Mouse (Mus musculus): Measurements from ENCODE around the gene Gm42674. TPM values are rescaled to one million over a fixed set of nuclear protein-coding genes. Genes with fewer than 3 reads are reported as not detected.

The Gm42674 gene
- total and polyA plus RNA-seq, 3 experiments = not detected

DNA sequence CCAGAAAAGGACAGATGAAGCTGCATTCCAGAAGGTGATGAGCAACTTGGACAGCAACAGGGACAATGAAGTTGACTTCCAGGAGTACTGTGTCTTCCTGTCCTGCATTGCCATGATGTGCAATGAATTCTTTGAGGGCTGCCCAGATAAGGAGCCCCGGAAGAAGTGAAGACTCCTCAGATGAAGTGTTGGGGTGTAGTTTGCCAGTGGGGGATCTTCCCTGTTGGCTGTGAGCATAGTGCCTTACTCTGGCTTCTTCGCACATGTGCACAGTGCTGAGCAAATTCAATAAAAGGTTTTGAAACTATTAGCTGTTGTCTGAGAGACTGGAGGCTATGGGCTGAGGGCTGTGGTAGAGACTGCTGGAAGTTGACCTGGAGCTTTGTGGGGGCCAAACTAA lies 4.0 kb downstream of the Gm42674 start:
- no peaks in the 10 kb centered on the region for H3K79me2 ChIP-seq (replicated peaks; ENCODE audit: control insufficient read depth, insufficient read depth, low read length)
- no peaks in the 10 kb centered on the region for H3K27me3 ChIP-seq (ENCODE audit: control insufficient read depth, insufficient read depth, low read length)
- H3K9ac ChIP-seq (ENCODE audit: low read depth, low read length) = no peak overlapping the region
- intact Hi-C loops (cut with DNase I) = no loop called here
- no peak overlapping the region for H3K4me3 ChIP-seq
- no peak for DNase-seq
- peaks cover 12% of the 10 kb centered on the region for H3K4me1 ChIP-seq (ENCODE audit: control insufficient read depth, insufficient read depth, low read length)
- WGBS = 74% methylated on average over 2 of the region's 2 CpGs
- TF ChIP-seq POLR2A (IDR thresholded peaks at IDR 0.05; ENCODE audit: insufficient read depth, low read depth, low read length) = no peak
- TF ChIP-seq CTCF (IDR thresholded peaks at IDR 0.05) = no peak
- TF ChIP-seq EP300 (IDR thresholded peaks at IDR 0.05; ENCODE audit: insufficient read depth, low read depth, low read length) = no peak
- no peaks in the 10 kb centered on the region for H3K36me3 ChIP-seq (ENCODE audit: control insufficient read depth, insufficient read depth, low read length)
- H3K27ac ChIP-seq = no peak overlapping the region; the same call in 1 of the 2 replicates

DNA sequence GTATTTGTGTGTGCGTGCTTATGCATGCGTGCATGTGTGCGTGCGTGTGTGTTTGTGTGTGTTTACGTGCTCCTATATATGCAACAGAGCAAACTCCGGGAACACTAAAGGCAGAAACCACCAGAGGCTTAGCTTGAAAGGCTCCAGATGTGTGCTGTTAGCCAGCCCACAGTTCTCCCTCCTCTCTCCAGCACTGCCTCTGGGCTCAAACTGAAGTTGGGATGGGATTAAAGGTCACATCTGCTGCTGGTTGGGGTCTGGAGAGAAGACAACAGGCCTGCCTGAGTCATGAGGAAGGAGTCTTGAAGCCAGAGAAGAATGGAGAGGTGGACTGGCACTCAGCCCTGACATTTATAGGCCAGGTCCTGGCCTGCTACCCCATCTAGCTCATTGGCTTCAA lies 4.5 kb downstream of the Gm42674 start:
- H3K4me3 ChIP-seq = no peak overlapping the region
- DNase-seq = peak in 1 of 2 experiments; percentile 56
- no peak overlapping the region; the same call in 1 of the 2 replicates for H3K27ac ChIP-seq
- no peaks in the 10 kb centered on the region for H3K27me3 ChIP-seq (ENCODE audit: control insufficient read depth, insufficient read depth, low read length)
- no peak for TF ChIP-seq POLR2A (IDR thresholded peaks at IDR 0.05; ENCODE audit: insufficient read depth, low read depth, low read length)
- TF ChIP-seq CTCF (IDR thresholded peaks at IDR 0.05) = no peak
- H3K79me2 ChIP-seq (replicated peaks; ENCODE audit: control insufficient read depth, insufficient read depth, low read length) = no peaks in the 10 kb centered on the region
- H3K9ac ChIP-seq (ENCODE audit: low read depth, low read length) = no peak overlapping the region
- H3K36me3 ChIP-seq (ENCODE audit: control insufficient read depth, insufficient read depth, low read length) = no peaks in the 10 kb centered on the region
- WGBS = 91% methylated on average over 6 of the region's 6 CpGs
- intact Hi-C loops (cut with DNase I) = no loop called here
- peaks cover 11% of the 10 kb centered on the region for H3K4me1 ChIP-seq (ENCODE audit: control insufficient read depth, insufficient read depth, low read length)

DNA sequence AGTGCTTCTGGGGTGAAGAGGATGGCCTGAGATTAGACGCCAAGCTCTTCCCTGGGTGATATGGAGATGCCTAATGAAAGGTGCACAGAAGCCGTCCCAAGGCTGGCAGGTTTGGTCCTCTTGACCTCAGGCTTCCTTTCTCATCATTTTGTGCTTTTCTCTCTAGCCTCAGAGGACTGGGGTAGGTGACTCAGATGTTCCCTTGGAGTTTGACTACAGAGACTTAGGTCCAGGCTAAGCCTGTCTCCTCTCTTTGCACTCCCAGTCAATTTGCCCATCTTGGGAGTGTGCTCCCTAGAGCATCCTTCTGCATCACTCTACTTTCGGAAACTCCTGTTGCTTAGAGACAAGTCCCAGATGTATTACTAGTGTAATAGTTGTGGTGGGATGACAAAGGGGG lies 5.7 kb downstream of the Gm42674 start:
- Histone ChIP-seq H3K9ac (ENCODE audit: low read depth, low read length) (no peak overlapping the region), H3K36me3 (ENCODE audit: control insufficient read depth, insufficient read depth, low read length) (no peaks in the 10 kb centered on the region), H3K4me3 (no peak overlapping the region), H3K79me2 (replicated peaks; ENCODE audit: control insufficient read depth, insufficient read depth, low read length) (no peaks in the 10 kb centered on the region), H3K27me3 (ENCODE audit: control insufficient read depth, insufficient read depth, low read length) (no peaks in the 10 kb centered on the region), H3K4me1 (ENCODE audit: control insufficient read depth, insufficient read depth, low read length) (peaks cover 11% of the 10 kb centered on the region), H3K27ac (no peak overlapping the region)
- no peak for TF ChIP-seq EP300 (IDR thresholded peaks at IDR 0.05; ENCODE audit: insufficient read depth, low read depth, low read length)
- TF ChIP-seq POLR2A (IDR thresholded peaks at IDR 0.05; ENCODE audit: insufficient read depth, low read depth, low read length) = no peak
- TF ChIP-seq CTCF (IDR thresholded peaks at IDR 0.05) = 0 out of 2 replicates have a peak, but pooled peaks have one; percentile 2
- WGBS = 85% methylated on average over 3 of the region's 3 CpGs
- intact Hi-C loops (cut with DNase I) = no loop called here
- DNase-seq = no peak

DNA sequence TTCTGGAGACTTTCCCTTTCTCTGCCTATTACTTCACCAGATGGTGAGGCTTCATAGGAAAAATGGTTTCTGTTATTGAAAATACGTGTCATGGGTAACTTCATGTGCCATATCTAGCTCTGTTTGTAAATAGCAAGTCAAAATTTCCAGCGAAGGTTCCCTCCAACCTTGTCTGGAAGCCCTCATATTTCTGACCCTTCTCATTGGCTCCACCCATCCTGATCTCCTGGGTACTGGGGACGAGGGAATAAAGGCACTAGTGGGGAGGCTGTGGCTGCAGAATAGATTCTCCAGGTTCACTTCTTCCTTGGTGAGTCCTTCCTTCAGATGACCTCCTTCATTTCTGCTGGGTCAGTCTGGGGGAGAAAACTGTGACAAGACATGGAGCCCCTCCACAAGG lies 6.5 kb downstream of the Gm42674 start, which contains the start of gene S100a5:
Gene S100a5 (plus strand): TSS at position 301 of the 400 bp plus-strand sequence.
- TF ChIP-seq EP300 (IDR thresholded peaks at IDR 0.05; ENCODE audit: insufficient read depth, low read depth, low read length) = no peak
- no peak for TF ChIP-seq CTCF (IDR thresholded peaks at IDR 0.05)
- TF ChIP-seq POLR2A (IDR thresholded peaks at IDR 0.05; ENCODE audit: insufficient read depth, low read depth, low read length) = no peak
- H3K4me1 ChIP-seq (ENCODE audit: control insufficient read depth, insufficient read depth, low read length) = peaks cover 13% of the 10 kb centered on the region
- H3K4me3 ChIP-seq = no peak within 1 kb of the TSS
- 62% methylated on average over 3 of the region's 3 CpGs for WGBS
- H3K27ac ChIP-seq = no peak within 1 kb of the TSS
- H3K36me3 ChIP-seq (ENCODE audit: control insufficient read depth, insufficient read depth, low read length) = no peaks in the 10 kb centered on the region
- H3K79me2 ChIP-seq (replicated peaks; ENCODE audit: control insufficient read depth, insufficient read depth, low read length) = no peaks in the 10 kb centered on the region
- no peaks in the 10 kb centered on the region for H3K27me3 ChIP-seq (ENCODE audit: control insufficient read depth, insufficient read depth, low read length)
- no peak for DNase-seq
- intact Hi-C loops (cut with DNase I) = no loop called here
- no peak within 1 kb of the TSS for H3K9ac ChIP-seq (ENCODE audit: low read depth, low read length)

DNA sequence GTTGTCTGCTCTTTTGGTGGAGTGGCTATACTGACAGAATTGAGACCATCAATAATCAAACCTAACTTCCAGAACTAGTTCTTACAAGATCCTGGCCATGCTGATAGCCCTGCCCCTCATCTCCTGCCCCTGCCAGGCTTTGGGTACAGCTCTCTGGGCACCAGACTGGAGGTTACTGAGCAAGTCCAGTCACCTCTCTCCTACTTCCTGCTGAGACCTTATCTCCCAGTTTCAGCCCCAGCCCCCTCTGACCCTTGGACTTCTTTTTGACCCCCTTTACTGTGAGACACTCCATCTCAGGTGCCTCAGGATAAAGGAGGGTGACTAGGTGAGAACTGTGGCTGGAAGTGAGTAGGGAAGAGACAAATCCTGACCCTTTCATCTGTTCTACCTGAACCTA lies 7.4 kb downstream of the Gm42674 start:
- no peak for TF ChIP-seq POLR2A (IDR thresholded peaks at IDR 0.05; ENCODE audit: insufficient read depth, low read depth, low read length)
- TF ChIP-seq EP300 (IDR thresholded peaks at IDR 0.05; ENCODE audit: insufficient read depth, low read depth, low read length) = no peak
- no peak for TF ChIP-seq CTCF (IDR thresholded peaks at IDR 0.05)
- no peak overlapping the region for H3K27ac ChIP-seq
- no peak overlapping the region for H3K4me3 ChIP-seq
- H3K4me1 ChIP-seq (ENCODE audit: control insufficient read depth, insufficient read depth, low read length) = peaks cover 9% of the 10 kb centered on the region
- no peaks in the 10 kb centered on the region for H3K36me3 ChIP-seq (ENCODE audit: control insufficient read depth, insufficient read depth, low read length)
- no peaks in the 10 kb centered on the region for H3K27me3 ChIP-seq (ENCODE audit: control insufficient read depth, insufficient read depth, low read length)
- DNase-seq = no peak
- intact Hi-C loops (cut with DNase I) = no loop called here
- no peak overlapping the region for H3K9ac ChIP-seq (ENCODE audit: low read depth, low read length)
- H3K79me2 ChIP-seq (replicated peaks; ENCODE audit: control insufficient read depth, insufficient read depth, low read length) = no peaks in the 10 kb centered on the region

DNA sequence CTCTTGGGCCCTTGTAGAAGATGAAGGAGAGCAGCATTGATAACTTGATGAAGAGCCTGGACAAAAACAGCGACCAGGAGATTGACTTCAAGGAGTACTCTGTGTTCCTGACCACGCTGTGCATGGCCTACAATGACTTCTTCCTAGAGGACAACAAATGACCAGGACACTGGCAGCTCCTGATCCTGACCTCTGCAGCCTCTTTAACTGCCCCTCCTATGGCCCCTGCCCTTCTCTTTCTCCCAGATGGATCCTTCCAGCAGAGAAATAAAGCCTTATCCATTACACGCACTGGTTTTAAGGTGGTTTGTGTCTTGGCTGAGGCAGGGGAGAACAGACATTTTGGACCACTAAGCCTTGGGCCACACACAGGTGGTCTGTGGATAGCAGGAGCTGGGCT lies 9.8 kb downstream of the Gm42674 start:
- TF ChIP-seq POLR2A (IDR thresholded peaks at IDR 0.05; ENCODE audit: insufficient read depth, low read depth, low read length) (no peak), CTCF (IDR thresholded peaks at IDR 0.05) (no peak), EP300 (IDR thresholded peaks at IDR 0.05; ENCODE audit: insufficient read depth, low read depth, low read length) (no peak)
- peaks cover 3% of the 10 kb centered on the region; the same call in 1 of the 2 replicates for H3K4me1 ChIP-seq (ENCODE audit: control insufficient read depth, insufficient read depth, low read length)
- no peaks in the 10 kb centered on the region for H3K36me3 ChIP-seq (ENCODE audit: control insufficient read depth, insufficient read depth, low read length)
- DNase-seq = no peak
- H3K4me3 ChIP-seq = no peak overlapping the region
- WGBS = 93% methylated on average over 3 of the region's 3 CpGs
- intact Hi-C loops (cut with DNase I) = loop anchor here (10.0 kb wide), 1 partner anchor 197 kb away; no protein-coding TSS in a partner anchor
- no peaks in the 10 kb centered on the region for H3K79me2 ChIP-seq (replicated peaks; ENCODE audit: control insufficient read depth, insufficient read depth, low read length)
- H3K9ac ChIP-seq (ENCODE audit: low read depth, low read length) = no peak overlapping the region
- no peak overlapping the region for H3K27ac ChIP-seq
- no peaks in the 10 kb centered on the region for H3K27me3 ChIP-seq (ENCODE audit: control insufficient read depth, insufficient read depth, low read length)
